Mouse (Mus musculus) E14TG2a.4 (cell line): ENCODE results near the gene Dclk1.

ENCODE experiments used
- CTCF ChIP-seq: conservative IDR thresholded peaks from 2 replicates; pipeline ENCODE4 v1.5.1; 2014; ENCODE audit warnings: low read length
- NANOG ChIP-seq: IDR thresholded peaks from 2 replicates; pipeline ENCODE4 v1.6.1; 2014; ENCODE audit warnings: borderline replicate concordance, low read length, mixed read lengths
- POU5F1 ChIP-seq: IDR thresholded peaks from 2 replicates; pipeline ENCODE4 v1.6.1; 2014; ENCODE audit warnings: low read length, borderline replicate concordance

DNA sequence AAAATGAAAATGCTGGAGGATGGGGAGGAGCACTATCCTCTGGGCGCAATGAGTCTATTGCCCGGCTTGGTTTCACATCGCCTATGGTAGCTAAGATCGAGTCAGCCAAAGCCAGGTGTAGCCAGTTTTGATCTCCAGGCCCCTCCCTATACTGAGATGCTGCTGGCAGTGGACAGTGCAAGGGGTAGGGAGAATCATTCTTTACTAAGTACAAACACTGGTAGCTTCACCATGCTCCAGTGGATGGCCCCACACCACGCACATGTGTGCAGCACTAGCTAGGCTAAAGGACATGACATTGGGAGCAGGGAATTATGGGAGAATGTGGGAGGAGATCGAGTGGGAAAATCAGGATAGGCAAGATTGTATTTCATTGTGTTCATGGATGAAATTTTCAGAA, 176.7 kb downstream of the Dclk1 start:
- TF ChIP-seq CTCF (no peak), NANOG (no peak), POU5F1 (no peak)
